Mouse (Mus musculus) MEL (cell line): ENCODE results near the gene Polr3h. TPM values are rescaled to one million over a fixed set of nuclear protein-coding genes. Genes with fewer than 3 reads are reported as not detected.
"Not testable (repeated sequence)": the region's sequence is repeated elsewhere in the genome, so short reads cannot be mapped to it uniquely, and the experiment has no call there.

Experiments
- DNase-seq: peaks from one replicate; pipeline ENCODE4 v3.0.0; 2011; ENCODE audit warnings: low read depth, low spot score
- H3K27ac ChIP-seq: 2 replicates; pipeline ENCODE4 v1.5.1; 2012; ENCODE audit warnings: low read depth, mild to moderate bottlenecking, control low read depth, low read length, moderate library complexity; ENCODE audit not compliant: control insufficient read depth
- H3K27me3 ChIP-seq, 2 experiments: fragments of 150-350 bp in 1 of 2; sonication (generic) in 1 of 2; 2 replicates each; pipeline ENCODE4 v1.6.1; 2012; ENCODE audit warnings: low read length in 2 of 2, mild to moderate bottlenecking in 2 of 2, improper control_type of control experiment in 1 of 2, moderate library complexity in 1 of 2; ENCODE audit not compliant: insufficient read depth in 2 of 2, control insufficient read depth in 1 of 2
- H3K36me3 ChIP-seq, 2 experiments: 2 replicates each; pipeline ENCODE4 v1.6.1; 2012 to 2014; ENCODE audit warnings: low read length in 2 of 2, improper control_type of control experiment in 1 of 2, inconsistent platforms in 1 of 2, mild to moderate bottlenecking in 1 of 2; ENCODE audit not compliant: insufficient read depth in 2 of 2, control insufficient read depth in 1 of 2
- H3K4me1 ChIP-seq, 2 experiments: fragments of 150-350 bp in 1 of 2; sonication (generic) in 1 of 2; 2 replicates each; pipeline ENCODE4 v1.6.1; 2012; ENCODE audit warnings: low read length in 2 of 2, improper control_type of control experiment in 1 of 2, mild to moderate bottlenecking in 1 of 2; ENCODE audit not compliant: insufficient read depth in 2 of 2, control insufficient read depth in 1 of 2
- H3K4me3 ChIP-seq, 2 experiments: fragments of 150-350 bp in 1 of 2; sonication (generic) in 1 of 2; 2 replicates each; pipeline ENCODE4 v1.5.1; 2012; ENCODE audit warnings: low read depth in 2 of 2, low read length in 2 of 2, mild to moderate bottlenecking in 2 of 2, moderate library complexity in 2 of 2, control low read depth in 1 of 2, improper control_type of control experiment in 1 of 2; ENCODE audit not compliant: control insufficient read depth in 1 of 2, insufficient read depth in 1 of 2
- H3K79me2 ChIP-seq: 2 replicates; pipeline ENCODE4 v1.6.1; 2012; ENCODE audit warnings: mild to moderate bottlenecking, low read length, moderate library complexity; ENCODE audit not compliant: control insufficient read depth, poor library complexity, insufficient read depth
- H3K9ac ChIP-seq: 2 replicates; pipeline ENCODE4 v1.6.1; 2012; ENCODE audit warnings: low read depth, mild to moderate bottlenecking, control low read depth, low read length, moderate library complexity; ENCODE audit not compliant: control insufficient read depth, poor library complexity, severe bottlenecking
- H3K9me3 ChIP-seq: fragments of 150-350 bp; sonication (generic); replicated peaks from 2 replicates; pipeline ENCODE4 v1.6.1; 2012; ENCODE audit warnings: mild to moderate bottlenecking, low read length, improper control_type of control experiment, moderate library complexity; ENCODE audit not compliant: insufficient read depth
- CHD1 ChIP-seq: IDR thresholded peaks from 2 replicates; pipeline ENCODE4 v1.6.1; 2012; ENCODE audit warnings: low read depth, mild to moderate bottlenecking, inconsistent platforms, low read length, improper control_type of control experiment
- CTCF ChIP-seq, 3 experiments: IDR thresholded peaks in 2 of 3; conservative IDR thresholded peaks in 1 of 3; 2 replicates each; pipeline ENCODE4 v1.5.1; 2011 to 2012; ENCODE audit warnings: low read length in 3 of 3, low read depth in 2 of 3, mild to moderate bottlenecking in 2 of 3, improper control_type of control experiment in 1 of 3, inconsistent platforms in 1 of 3, mixed read lengths in 1 of 3, moderate library complexity in 1 of 3; ENCODE audit not compliant: control insufficient read depth in 1 of 3, insufficient read depth in 1 of 3, poor library complexity in 1 of 3, severe bottlenecking in 1 of 3
- E2F4 ChIP-seq: IDR thresholded peaks from 2 replicates; pipeline ENCODE4 v1.6.1; 2011; ENCODE audit warnings: low read depth, low read length, improper control_type of control experiment, borderline replicate concordance
- EP300 ChIP-seq, 2 experiments: IDR thresholded peaks; 2 replicates each; pipeline ENCODE4 v1.6.1; 2011; ENCODE audit warnings: improper control_type of control experiment in 2 of 2, low read length in 2 of 2, low read depth in 1 of 2, mild to moderate bottlenecking in 1 of 2
- MEF2A ChIP-seq: IDR thresholded peaks from 2 replicates; pipeline ENCODE4 v1.6.1; 2014; ENCODE audit warnings: low read depth, mild to moderate bottlenecking, inconsistent platforms, low read length, improper control_type of control experiment; ENCODE audit not compliant: poor library complexity, insufficient replicate concordance, severe bottlenecking; ENCODE audit errors: extremely low read depth
- MYB ChIP-seq: IDR thresholded peaks from 2 replicates; pipeline ENCODE4 v1.6.1; 2011; ENCODE audit warnings: mild to moderate bottlenecking, low read depth, low read length, improper control_type of control experiment
- NRF1 ChIP-seq: IDR thresholded peaks from 2 replicates; pipeline ENCODE4 v1.6.1; 2014; ENCODE audit warnings: low read depth, mild to moderate bottlenecking, inconsistent platforms, low read length, improper control_type of control experiment, moderate library complexity; ENCODE audit not compliant: poor library complexity, insufficient read depth, severe bottlenecking
- POLR2A ChIP-seq, 2 experiments: IDR thresholded peaks; 2 replicates each; pipeline ENCODE4 v1.6.1; 2011 to 2012; ENCODE audit warnings: low read length in 2 of 2, mild to moderate bottlenecking in 2 of 2, control low read depth in 1 of 2, improper control_type of control experiment in 1 of 2, low read depth in 1 of 2, moderate library complexity in 1 of 2; ENCODE audit not compliant: control insufficient read depth in 1 of 2, insufficient read depth in 1 of 2, poor library complexity in 1 of 2
- RCOR1 ChIP-seq: IDR thresholded peaks from 2 replicates; pipeline ENCODE4 v1.6.1; 2012; ENCODE audit warnings: low read depth, mild to moderate bottlenecking, inconsistent platforms, low read length, improper control_type of control experiment
- SMC3 ChIP-seq: IDR thresholded peaks from 2 replicates; pipeline ENCODE4 v1.6.1; 2011; ENCODE audit warnings: low read depth, low read length, improper control_type of control experiment
- TAL1 ChIP-seq: IDR thresholded peaks from 2 replicates; pipeline ENCODE4 v1.6.1; 2012; ENCODE audit warnings: mild to moderate bottlenecking, inconsistent platforms, low read length, moderate library complexity, mixed read lengths
- ZMIZ1 ChIP-seq: IDR thresholded peaks from 2 replicates; pipeline ENCODE4 v1.6.1; 2012; ENCODE audit warnings: low read depth, mild to moderate bottlenecking, inconsistent platforms, low read length, improper control_type of control experiment, moderate library complexity
- polyA plus RNA-seq, 2 experiments: library from polyadenylated mRNA; stranded (reverse) in 1 of 2; unstranded in 1 of 2; fragments of >175 nt in 1 of 2; fragments of >200 nt in 1 of 2; gene quantifications; 2 replicates each; pipeline versions ENCODE4 v1.2.1 to v1.2.4; 2012; ENCODE audit warnings: low replicate concordance in 2 of 2, low read depth in 1 of 2; ENCODE audit not compliant: insufficient read length in 2 of 2, insufficient read depth in 1 of 2, missing spikeins in 1 of 2
- total RNA-seq: library from RNA; depleted of rRNA; stranded (reverse); fragments of 300-350 nt; gene quantifications from 2 replicates; pipeline ENCODE4 v1.2.3, GENCODE M21; 2012

The Polr3h gene
- total and polyA plus RNA-seq, 3 experiments: 109 to 304 TPM; not detected in 1

DNA sequence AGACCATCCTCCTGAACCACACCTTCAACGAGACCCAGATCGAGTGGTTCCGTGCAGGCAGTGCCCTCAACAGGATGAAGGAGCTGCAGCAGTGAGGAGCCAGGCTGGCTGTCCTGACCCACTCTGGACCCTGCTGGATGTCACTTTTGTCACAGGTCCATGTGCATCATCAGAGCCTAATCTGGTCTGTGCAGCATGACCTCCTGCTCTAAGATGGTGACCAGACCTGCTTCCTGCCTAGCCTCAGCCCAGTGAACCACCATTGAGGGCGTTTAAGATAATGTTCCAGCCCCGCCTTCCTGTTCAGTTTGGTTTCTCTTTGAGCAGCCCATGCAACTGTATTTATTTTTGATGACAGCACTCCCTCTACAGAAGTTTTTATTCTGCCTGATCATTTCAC lies 11.4 kb downstream of the Polr3h start:
- Histone ChIP-seq H3K9ac (no peak overlapping the region), H3K27ac (no peak overlapping the region), H3K27me3 (no peaks in the 10 kb centered on the region)

DNA sequence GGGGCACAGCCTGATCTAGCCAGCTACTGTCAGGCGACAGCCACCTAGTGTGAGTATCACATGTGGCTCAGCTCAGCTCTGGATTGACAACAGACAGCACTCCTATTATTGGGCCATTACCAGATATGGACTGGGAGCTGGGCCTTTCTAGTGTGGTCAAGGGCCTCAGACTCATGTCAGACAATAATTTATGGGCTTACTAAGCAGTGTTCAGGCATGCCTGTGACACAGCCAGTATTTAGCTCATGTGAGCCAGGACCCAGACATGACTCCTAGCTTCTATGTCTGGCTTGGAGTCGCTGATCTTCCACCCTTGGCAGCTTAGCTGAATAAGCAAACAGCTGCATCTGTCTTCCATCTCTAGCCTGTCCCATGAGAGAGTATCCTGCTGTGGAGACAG lies 13.5 kb downstream of the Polr3h start:
- Histone ChIP-seq H3K79me2 (no peaks in the 10 kb centered on the region), H3K27me3 (no peaks in the 10 kb centered on the region), H3K27ac (no peak overlapping the region), H3K4me3 (no peak overlapping the region), H3K9ac (no peak overlapping the region), H3K4me1 (0 out of 4 replicates have a peak, but pooled peaks cover 0 to 2% of the 10 kb centered on the region in 2 experiments), H3K9me3 (no peaks in the 10 kb centered on the region), H3K36me3 (peaks cover 8 to 18% of the 10 kb centered on the region in 2 experiments)
- TF ChIP-seq MYB: no peak
- TF ChIP-seq POLR2A (IDR thresholded peaks at IDR 0.05; ENCODE audit: control insufficient read depth in 1 of 2, insufficient read depth in 1 of 2, low read depth in 1 of 2, low read length in 2 of 2, poor library complexity in 1 of 2): 0 out of 4 replicates have a peak, but pooled peaks of 1 of the 2 experiments have one; percentile 14
- TF ChIP-seq, all 39 proteins: peak for 1
- no peak for DNase-seq

More for the DNA sequence above, 11.4 kb downstream of the Polr3h start:
- H3K79me2 ChIP-seq: no peaks in the 10 kb centered on the region
- H3K9me3 ChIP-seq: no peaks in the 10 kb centered on the region
- DNase-seq: peak; percentile 46
- H3K36me3 ChIP-seq: peaks cover 8 to 12% of the 10 kb centered on the region in 2 experiments
- 0 out of 4 replicates have a peak, but pooled peaks cover 0 to 2% of the 10 kb centered on the region in 2 experiments for H3K4me1 ChIP-seq
- no peak overlapping the region for H3K4me3 ChIP-seq
- TF ChIP-seq NRF1 (no peak), TAL1 (peak; percentile 35), EP300 (IDR thresholded peaks at IDR 0.05; ENCODE audit: low read depth in 1 of 2, low read length in 2 of 2) (no peak), ZMIZ1 (peak; percentile 33; the same call in 1 of the 2 replicates)

DNA sequence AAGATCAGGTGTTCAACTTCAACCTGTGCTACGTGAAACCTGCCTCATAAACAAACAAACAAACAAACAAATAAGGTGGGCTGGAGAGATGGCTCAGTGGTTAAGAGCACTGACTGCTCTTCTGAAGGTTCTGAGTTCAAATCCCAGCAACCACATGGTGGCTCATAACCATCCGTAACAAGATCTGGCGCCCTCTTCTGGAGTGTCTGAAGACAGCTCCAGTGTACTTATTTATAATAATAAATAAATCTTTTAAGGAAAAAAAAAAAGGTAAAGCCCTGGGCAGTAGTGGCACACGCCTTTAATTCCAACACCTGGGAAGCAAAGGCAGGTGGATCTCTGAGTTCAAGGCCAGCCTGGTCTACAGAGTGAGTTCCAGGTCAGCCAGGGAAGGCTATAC lies 17.3 kb downstream of the Polr3h start:
- DNase-seq, H3K4me3 ChIP-seq, H3K27ac ChIP-seq, H3K9me3 ChIP-seq, H3K4me1 ChIP-seq, H3K27me3 ChIP-seq, H3K9ac ChIP-seq, H3K79me2 ChIP-seq: not testable (repeated sequence)
- TF ChIP-seq SMC3 (0 out of 2 replicates have a peak, but pooled peaks have one; percentile 8), CTCF (IDR thresholded peaks at IDR 0.05 in 2 of 3, conservative IDR thresholded peaks at IDR 0.05 in 1 of 3; ENCODE audit: control insufficient read depth in 1 of 3, insufficient read depth in 1 of 3, low read depth in 2 of 3, low read length in 3 of 3, poor library complexity in 1 of 3, severe bottlenecking in 1 of 3) (peak in 1 of 3 experiments; percentile 13; a peak in 1 of 6 replicates)
- peaks cover 0 to 33% of the 10 kb centered on the region in 2 experiments; a peak in 2 of 4 replicates for H3K36me3 ChIP-seq

DNA sequence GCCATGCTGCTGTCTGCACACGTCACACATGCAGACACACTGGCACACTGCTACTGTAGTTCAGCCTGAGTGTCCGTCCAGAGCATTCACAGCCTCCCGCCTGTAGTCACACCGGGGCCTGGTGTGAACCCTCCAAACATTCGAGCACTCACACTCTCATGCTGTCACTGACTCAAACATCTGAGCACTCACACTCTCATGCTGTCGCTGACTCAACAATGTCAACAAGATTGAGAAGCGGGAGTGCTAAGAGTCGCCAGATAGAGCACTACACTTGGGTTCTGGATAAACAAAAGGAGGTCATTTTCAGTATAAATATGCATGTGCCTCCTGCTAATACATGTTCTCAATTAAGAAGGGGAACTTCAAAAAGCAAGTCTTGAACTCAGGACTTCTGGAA lies 18.1 kb downstream of the Polr3h start:
- Histone ChIP-seq H3K4me3 (no peak overlapping the region), H3K36me3 (peaks cover 0 to 28% of the 10 kb centered on the region in 2 experiments; a peak in 2 of 4 replicates), H3K4me1 (no peaks in the 10 kb centered on the region), H3K9ac (no peak overlapping the region), H3K9me3 (no peaks in the 10 kb centered on the region), H3K27me3 (no peaks in the 10 kb centered on the region), H3K79me2 (no peaks in the 10 kb centered on the region), H3K27ac (no peak overlapping the region)
- no peak for DNase-seq
- no peak for TF ChIP-seq POLR2A (IDR thresholded peaks at IDR 0.05; ENCODE audit: control insufficient read depth in 1 of 2, insufficient read depth in 1 of 2, low read depth in 1 of 2, low read length in 2 of 2, poor library complexity in 1 of 2)
- TF ChIP-seq CHD1: no peak
- no peak for TF ChIP-seq RCOR1
- no peak for TF ChIP-seq EP300 (IDR thresholded peaks at IDR 0.05; ENCODE audit: low read depth in 1 of 2, low read length in 2 of 2)
- TF ChIP-seq E2F4: no peak
- TF ChIP-seq MEF2A: no peak
- TF ChIP-seq TAL1: no peak
